Mouse (Mus musculus): Measurements from ENCODE around the gene Fancc. TPM values are rescaled to one million over a fixed set of nuclear protein-coding genes. Genes with fewer than 3 reads are reported as not detected.
A peak's percentile ranks its signal among the peaks of the same experiment; 100 is the strongest.

Gene Fancc
- polyA plus RNA-seq, 1 experiment from 2014 or later = 23.7 TPM

DNA sequence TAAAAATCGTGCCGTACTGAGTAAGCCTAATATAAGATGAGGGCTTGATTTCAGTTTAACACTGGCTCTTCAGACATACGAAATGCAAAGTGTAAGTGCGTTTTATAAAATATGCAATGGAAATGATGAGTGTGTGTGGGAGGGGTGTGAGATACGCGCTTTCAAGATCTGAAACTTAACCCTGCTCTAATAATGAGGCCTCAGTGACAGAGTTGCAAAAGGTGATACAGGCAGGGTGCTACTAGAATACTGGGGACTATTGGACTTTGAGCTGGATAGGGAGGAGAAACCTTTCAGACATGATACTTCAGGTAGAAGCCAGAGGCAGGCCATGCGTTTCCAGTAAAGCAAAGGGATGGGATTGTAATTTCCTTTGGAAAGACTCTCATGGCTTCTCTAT lies 259.0 kb downstream of the Fancc start:
- H3K27ac ChIP-seq (ENCODE audit: low read depth, low read length) = no peak overlapping the region
- no peak overlapping the region for H3K4me2 ChIP-seq
- H3K4me1 ChIP-seq (ENCODE audit: control insufficient read depth, insufficient read depth, low read length) = 0 out of 2 replicates have a peak, but pooled peaks cover 1% of the 10 kb centered on the region
- H3K9me3 ChIP-seq (ENCODE audit: control insufficient read depth, low read length) = no peaks in the 10 kb centered on the region
- no peaks in the 10 kb centered on the region for H3K36me3 ChIP-seq (ENCODE audit: control insufficient read depth, insufficient read depth, low read length)
- DNase-seq (ENCODE audit: low spot score, missing footprints) (no peak), ATAC-seq (ENCODE audit: low FRiP score) (no peak)
- H3K9ac ChIP-seq (ENCODE audit: low read length) = no peak overlapping the region
- no peaks in the 10 kb centered on the region for H3K27me3 ChIP-seq (ENCODE audit: control insufficient read depth, insufficient read depth, low read length)
- H3K4me3 ChIP-seq (ENCODE audit: low read depth, low read length) = no peak overlapping the region
- WGBS = 94% methylated on average over 7 of the region's 7 CpGs

DNA sequence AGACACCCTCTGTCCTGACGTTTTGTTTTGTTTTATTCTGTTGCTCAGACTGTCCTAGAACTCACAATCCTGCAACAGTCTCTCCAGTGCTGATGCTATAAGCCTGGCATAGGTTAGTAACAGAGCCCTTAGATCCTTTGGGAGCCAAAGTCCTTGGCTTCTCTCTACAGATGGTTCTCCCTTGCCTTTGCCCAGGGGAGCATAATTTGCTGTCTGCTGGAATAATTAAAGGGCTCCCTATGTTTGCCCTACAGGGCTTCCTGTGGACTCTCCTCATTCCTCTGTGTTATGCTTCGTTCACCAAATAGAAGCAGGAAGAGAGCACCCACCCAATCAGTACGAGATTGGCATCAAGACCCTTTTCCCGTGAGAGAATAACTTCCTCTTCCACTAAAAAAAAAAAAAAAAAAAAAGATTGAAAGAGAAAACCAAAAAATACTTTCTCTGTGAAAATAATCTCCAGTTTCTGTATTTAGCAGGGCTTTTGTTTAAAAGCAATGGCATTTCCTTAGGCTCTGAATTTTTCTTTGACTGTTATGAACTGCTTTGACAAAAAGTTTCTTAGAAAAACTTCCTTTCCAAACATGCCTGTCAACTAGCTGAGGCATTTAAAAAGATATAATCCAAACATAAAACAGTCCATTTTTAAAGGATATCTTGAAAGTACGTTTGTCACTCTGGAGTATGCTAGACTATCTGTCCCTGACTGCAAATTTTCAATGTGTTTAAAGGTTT lies 260.8 kb downstream of the Fancc start:
- no peak for DNase-seq (ENCODE audit: low spot score, missing footprints)
- peaks cover 5% of the 10 kb centered on the region for H3K4me1 ChIP-seq (ENCODE audit: control insufficient read depth, insufficient read depth, low read length)
- 70% methylated on average over 5 of the region's 5 CpGs for WGBS
- no peak overlapping the region for H3K4me2 ChIP-seq
- ATAC-seq (ENCODE audit: low FRiP score) = no peak
- H3K36me3 ChIP-seq (ENCODE audit: control insufficient read depth, insufficient read depth, low read length) = no peaks in the 10 kb centered on the region
- H3K27me3 ChIP-seq (ENCODE audit: control insufficient read depth, insufficient read depth, low read length) = no peaks in the 10 kb centered on the region
- no peak overlapping the region for H3K9ac ChIP-seq (ENCODE audit: low read length)
- no peaks in the 10 kb centered on the region for H3K9me3 ChIP-seq (ENCODE audit: control insufficient read depth, low read length)
- H3K4me3 ChIP-seq (ENCODE audit: low read depth, low read length) = no peak overlapping the region
- no peak overlapping the region for H3K27ac ChIP-seq (ENCODE audit: low read depth, low read length)

DNA sequence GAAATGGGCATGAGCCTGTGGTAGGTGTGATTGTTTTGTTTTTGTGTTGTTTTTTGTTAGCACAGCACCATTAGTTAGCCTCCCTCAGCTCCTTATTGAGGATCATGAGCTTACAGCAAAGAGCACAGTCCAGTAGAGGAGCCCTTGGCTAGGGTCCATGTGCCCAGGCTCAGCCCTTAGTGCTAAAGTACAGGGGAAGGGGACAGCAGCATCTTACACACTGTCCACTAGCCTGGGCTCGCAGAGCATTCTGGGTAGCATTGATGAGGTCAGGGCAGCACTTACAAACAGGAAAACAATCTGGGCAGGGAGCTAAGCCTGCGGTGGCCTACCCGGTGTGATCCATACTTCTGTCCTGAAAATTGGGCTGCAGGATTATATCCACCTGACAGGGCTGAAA lies 261.5 kb downstream of the Fancc start:
- no peak for DNase-seq (ENCODE audit: low spot score, missing footprints)
- no peaks in the 10 kb centered on the region for H3K27me3 ChIP-seq (ENCODE audit: control insufficient read depth, insufficient read depth, low read length)
- H3K4me2 ChIP-seq = no peak overlapping the region
- ATAC-seq (ENCODE audit: low FRiP score) = no peak
- H3K27ac ChIP-seq (ENCODE audit: low read depth, low read length) = no peak overlapping the region
- no peaks in the 10 kb centered on the region for H3K36me3 ChIP-seq (ENCODE audit: control insufficient read depth, insufficient read depth, low read length)
- WGBS = 84% methylated on average over 3 of the region's 3 CpGs
- no peak overlapping the region for H3K4me3 ChIP-seq (ENCODE audit: low read depth, low read length)
- H3K4me1 ChIP-seq (ENCODE audit: control insufficient read depth, insufficient read depth, low read length) = peaks cover 6% of the 10 kb centered on the region
- H3K9me3 ChIP-seq (ENCODE audit: control insufficient read depth, low read length) = no peaks in the 10 kb centered on the region
- H3K9ac ChIP-seq (ENCODE audit: low read length) = no peak overlapping the region

MicroRNAs encoded within 50 kb of the gene (microRNA counts, 519-probe panel; counts per million panel counts)
- microRNA mmu-miR-23b (4,174 counts per million, percentile 34 among the panel's probes with 10 or more counts), microRNA mmu-miR-24 (4,747 counts per million, percentile 45 among the panel's probes with 10 or more counts), microRNA mmu-miR-27b (not detected)

Small RNA genes lying within 50 kb of the gene (microRNA-seq; reads per million reads assigned to microRNA genes)
- gene Mir23b (9,614 reads per million, percentile 94 among the genes with 10 or more reads in this experiment), gene Mir24-1 (not detected), gene Mir27b (1,218 reads per million, percentile 80 among the genes with 10 or more reads in this experiment), gene Mir3074-1 (not detected)

Other genes starting within 250 kb of the Fancc start
- gene Ptch1, start 76.3 kb upstream of the Fancc start, polyA plus RNA-seq (2014; fragmentation: Nextera tagmentation; extraction: Ambion mirVana) = 22.6 and 22.9 TPM in 2 replicates

Measured in midbrain, embryonic 11.5 days (tissue).